Mouse (Mus musculus): ENCODE results near the gene Ptprb. TPM values are rescaled to one million over a fixed set of nuclear protein-coding genes. Genes with fewer than 3 reads are reported as not detected.

Gene Ptprb
- polyA plus RNA-seq (2015; fragmentation: Nextera tagmentation; extraction: Ambion mirVana), result 3.4 and 4.0 TPM in 2 replicates

GRCm38 (mm10) chr10:116275280-116275679 lies at the start of gene Ptprb:
Ptprb (plus strand) TSS chr10:116275523.
- 76% methylated on average over 7 of the region's 7 CpGs for WGBS
- Histone ChIP-seq H3K4me1 (ENCODE audit: control insufficient read depth, insufficient read depth, low read depth, low read length) (no peaks in the 10 kb centered on the region), H3K27ac (ENCODE audit: low read depth, low read length) (no peak within 1 kb of the TSS)

DNA sequence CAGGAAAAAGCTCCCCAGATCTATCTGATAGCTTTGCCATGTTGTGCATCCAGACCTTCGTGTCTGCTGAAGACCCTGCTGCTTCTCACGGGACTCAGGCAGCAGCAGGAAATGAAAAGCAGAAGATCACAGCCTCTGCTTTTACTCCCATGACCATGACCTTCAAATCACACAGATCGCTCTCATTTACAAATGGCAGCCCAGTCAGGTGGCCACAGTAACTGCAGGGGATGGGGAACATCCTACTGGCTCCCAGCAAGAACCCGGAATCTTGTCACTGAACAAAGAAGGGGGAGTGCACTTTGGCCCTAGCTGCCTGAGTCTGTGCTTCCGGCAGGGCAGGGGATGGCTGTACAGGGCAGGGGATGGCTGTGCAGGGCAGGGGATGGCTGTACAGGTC lies 40.0 kb upstream of the Ptprb start:
- Histone ChIP-seq H3K4me2 (ENCODE audit: low read length) (no peak overlapping the region), H3K27ac (ENCODE audit: low read depth, low read length) (no peak overlapping the region), H3K27me3 (replicated peaks; ENCODE audit: control insufficient read depth, insufficient read depth, low read length) (no peaks in the 10 kb centered on the region), H3K36me3 (ENCODE audit: control insufficient read depth, insufficient read depth, low read length) (no peaks in the 10 kb centered on the region), H3K9me3 (ENCODE audit: control insufficient read depth, low read length) (no peaks in the 10 kb centered on the region), H3K9ac (ENCODE audit: low read depth, low read length) (no peak overlapping the region), H3K4me1 (ENCODE audit: control insufficient read depth, insufficient read depth, low read depth, low read length) (no peaks in the 10 kb centered on the region), H3K4me3 (ENCODE audit: low read length) (no peak overlapping the region)
- WGBS, result 49% methylated on average over 5 of the region's 5 CpGs
- no peak for ATAC-seq

More at GRCm38 (mm10) chr10:116275280-116275679, at the start of gene Ptprb:
- no peaks in the 10 kb centered on the region for H3K27me3 ChIP-seq (replicated peaks; ENCODE audit: control insufficient read depth, insufficient read depth, low read length)
- ATAC-seq, result no peak
- no peak within 1 kb of the TSS for H3K9ac ChIP-seq (ENCODE audit: low read depth, low read length)
- no peaks in the 10 kb centered on the region for H3K36me3 ChIP-seq (ENCODE audit: control insufficient read depth, insufficient read depth, low read length)
- H3K9me3 ChIP-seq (ENCODE audit: control insufficient read depth, low read length), result no peaks in the 10 kb centered on the region
- no peak within 1 kb of the TSS for H3K4me3 ChIP-seq (ENCODE audit: low read length)
- H3K4me2 ChIP-seq (ENCODE audit: low read length), result no peak within 1 kb of the TSS

GRCm38 (mm10) chr10:116242200-116242599 lies 33.1 kb upstream of the Ptprb start:
- ATAC-seq, result no peak
- WGBS, result 71% methylated on average over 7 of the region's 7 CpGs
- no peaks in the 10 kb centered on the region for H3K9me3 ChIP-seq (ENCODE audit: control insufficient read depth, low read length)

GRCm38 (mm10) chr10:116243373-116243772 lies 31.9 kb upstream of the Ptprb start:
- H3K4me3 ChIP-seq (ENCODE audit: low read length), result no peak overlapping the region
- no peaks in the 10 kb centered on the region for H3K36me3 ChIP-seq (ENCODE audit: control insufficient read depth, insufficient read depth, low read length)
- 66% methylated on average over 7 of the region's 7 CpGs for WGBS
- H3K4me1 ChIP-seq (ENCODE audit: control insufficient read depth, insufficient read depth, low read depth, low read length), result no peaks in the 10 kb centered on the region
- no peak overlapping the region for H3K4me2 ChIP-seq (ENCODE audit: low read length)
- no peaks in the 10 kb centered on the region for H3K27me3 ChIP-seq (replicated peaks; ENCODE audit: control insufficient read depth, insufficient read depth, low read length)
- no peaks in the 10 kb centered on the region for H3K9me3 ChIP-seq (ENCODE audit: control insufficient read depth, low read length)
- no peak overlapping the region for H3K27ac ChIP-seq (ENCODE audit: low read depth, low read length)
- ATAC-seq, result no peak
- H3K9ac ChIP-seq (ENCODE audit: low read depth, low read length), result no peak overlapping the region

More at GRCm38 (mm10) chr10:116242200-116242599, 33.1 kb upstream of the Ptprb start:
- Histone ChIP-seq H3K4me3 (ENCODE audit: low read length) (no peak overlapping the region), H3K9ac (ENCODE audit: low read depth, low read length) (no peak overlapping the region), H3K36me3 (ENCODE audit: control insufficient read depth, insufficient read depth, low read length) (no peaks in the 10 kb centered on the region), H3K27ac (ENCODE audit: low read depth, low read length) (no peak overlapping the region), H3K27me3 (replicated peaks; ENCODE audit: control insufficient read depth, insufficient read depth, low read length) (no peaks in the 10 kb centered on the region), H3K4me2 (ENCODE audit: low read length) (no peak overlapping the region), H3K4me1 (ENCODE audit: control insufficient read depth, insufficient read depth, low read depth, low read length) (no peaks in the 10 kb centered on the region)

DNA sequence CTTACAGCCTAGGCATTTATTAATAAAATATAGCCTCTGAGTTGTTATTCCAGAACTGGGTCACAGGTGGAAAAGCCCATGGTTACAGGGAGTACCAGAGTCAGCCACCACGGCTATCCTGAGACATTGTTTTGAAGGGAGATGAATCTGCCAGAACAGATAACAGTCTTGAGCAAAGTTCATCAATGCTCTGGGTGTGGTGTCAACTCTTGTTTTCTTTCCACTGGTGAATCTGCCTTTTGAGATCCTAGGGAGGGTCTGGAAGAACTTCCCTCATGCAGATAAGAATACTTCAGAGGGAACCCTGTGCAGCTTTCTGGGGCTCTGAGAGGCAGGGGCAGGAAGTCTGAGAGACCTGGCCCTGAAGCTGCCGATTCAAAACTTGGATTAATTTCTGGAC lies 29.7 kb upstream of the Ptprb start:
- no peak overlapping the region for H3K4me3 ChIP-seq (ENCODE audit: low read length)
- no peaks in the 10 kb centered on the region for H3K9me3 ChIP-seq (ENCODE audit: control insufficient read depth, low read length)
- H3K27me3 ChIP-seq (replicated peaks; ENCODE audit: control insufficient read depth, insufficient read depth, low read length), result no peaks in the 10 kb centered on the region
- no peak overlapping the region for H3K9ac ChIP-seq (ENCODE audit: low read depth, low read length)
- H3K4me1 ChIP-seq (ENCODE audit: control insufficient read depth, insufficient read depth, low read depth, low read length), result no peaks in the 10 kb centered on the region
- no peak for ATAC-seq
- no peaks in the 10 kb centered on the region for H3K36me3 ChIP-seq (ENCODE audit: control insufficient read depth, insufficient read depth, low read length)
- H3K27ac ChIP-seq (ENCODE audit: low read depth, low read length), result no peak overlapping the region
- 85% methylated on average over 2 of the region's 2 CpGs for WGBS
- H3K4me2 ChIP-seq (ENCODE audit: low read length), result no peak overlapping the region

DNA sequence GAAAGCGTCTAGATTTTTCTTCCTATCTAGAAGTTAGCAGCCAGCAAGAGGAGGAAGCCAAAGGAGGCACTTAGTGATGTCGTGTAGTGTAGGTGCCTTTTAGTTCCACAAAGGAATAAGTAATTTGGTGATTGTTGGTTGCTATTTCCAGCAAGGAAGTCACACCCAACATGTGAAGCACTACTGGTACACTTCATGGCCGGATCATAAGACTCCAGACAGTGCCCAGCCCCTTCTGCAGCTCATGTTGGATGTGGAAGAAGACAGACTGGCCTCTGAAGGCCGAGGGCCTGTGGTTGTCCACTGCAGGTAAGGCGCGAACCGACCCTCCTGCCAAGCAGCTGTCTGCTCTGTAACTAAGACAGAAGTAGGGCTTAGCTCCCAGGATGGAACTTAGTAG lies 22.7 kb upstream of the Ptprb start:
- H3K27ac ChIP-seq (ENCODE audit: low read depth, low read length), result no peak overlapping the region
- no peaks in the 10 kb centered on the region for H3K27me3 ChIP-seq (replicated peaks; ENCODE audit: control insufficient read depth, insufficient read depth, low read length)
- H3K4me1 ChIP-seq (ENCODE audit: control insufficient read depth, insufficient read depth, low read depth, low read length), result no peaks in the 10 kb centered on the region
- ATAC-seq, result no peak
- no peak overlapping the region for H3K4me3 ChIP-seq (ENCODE audit: low read length)
- H3K4me2 ChIP-seq (ENCODE audit: low read length), result no peak overlapping the region
- no peaks in the 10 kb centered on the region for H3K36me3 ChIP-seq (ENCODE audit: control insufficient read depth, insufficient read depth, low read length)
- 89% methylated on average over 7 of the region's 7 CpGs for WGBS
- no peaks in the 10 kb centered on the region for H3K9me3 ChIP-seq (ENCODE audit: control insufficient read depth, low read length)
- H3K9ac ChIP-seq (ENCODE audit: low read depth, low read length), result no peak overlapping the region

DNA sequence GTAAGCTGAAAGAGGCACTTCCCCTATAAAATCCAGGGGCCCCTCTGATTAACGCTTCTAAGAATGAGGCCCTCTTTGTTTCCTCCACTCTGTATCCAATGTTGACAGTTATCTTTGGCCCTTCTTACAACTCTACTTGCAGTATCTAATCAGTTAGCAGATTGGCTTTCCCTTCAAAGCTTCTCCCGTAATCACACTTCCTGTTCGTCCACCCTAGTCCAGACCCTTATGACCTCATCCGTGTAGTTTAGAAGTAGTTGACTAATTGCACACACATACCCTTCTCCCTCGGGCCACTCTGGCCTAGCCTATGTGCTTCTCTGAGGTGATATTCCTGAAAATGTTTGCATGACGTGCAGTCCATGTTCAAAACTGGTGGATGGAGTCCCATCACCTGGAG lies 21.4 kb upstream of the Ptprb start:
- Histone ChIP-seq H3K9me3 (ENCODE audit: control insufficient read depth, low read length) (no peaks in the 10 kb centered on the region), H3K9ac (ENCODE audit: low read depth, low read length) (no peak overlapping the region), H3K4me2 (ENCODE audit: low read length) (no peak overlapping the region), H3K36me3 (ENCODE audit: control insufficient read depth, insufficient read depth, low read length) (no peaks in the 10 kb centered on the region), H3K4me1 (ENCODE audit: control insufficient read depth, insufficient read depth, low read depth, low read length) (no peaks in the 10 kb centered on the region), H3K4me3 (ENCODE audit: low read length) (no peak overlapping the region), H3K27me3 (replicated peaks; ENCODE audit: control insufficient read depth, insufficient read depth, low read length) (no peaks in the 10 kb centered on the region), H3K27ac (ENCODE audit: low read depth, low read length) (no peak overlapping the region)
- WGBS, result 85% methylated on average over 6 of the region's 6 CpGs
- ATAC-seq, result no peak

GRCm38 (mm10) chr10:116259298-116259697 lies 16.0 kb upstream of the Ptprb start:
- 76% methylated on average over 4 of the region's 4 CpGs for WGBS
- ATAC-seq, result no peak

GRCm38 (mm10) chr10:116260658-116261433 lies 14.5 kb upstream of the Ptprb start:
- Histone ChIP-seq H3K27me3 (replicated peaks; ENCODE audit: control insufficient read depth, insufficient read depth, low read length) (no peaks in the 10 kb centered on the region), H3K9ac (ENCODE audit: low read depth, low read length) (no peak overlapping the region), H3K4me3 (ENCODE audit: low read length) (no peak overlapping the region), H3K4me2 (ENCODE audit: low read length) (no peak overlapping the region), H3K36me3 (ENCODE audit: control insufficient read depth, insufficient read depth, low read length) (no peaks in the 10 kb centered on the region), H3K9me3 (ENCODE audit: control insufficient read depth, low read length) (no peaks in the 10 kb centered on the region), H3K27ac (ENCODE audit: low read depth, low read length) (no peak overlapping the region), H3K4me1 (ENCODE audit: control insufficient read depth, insufficient read depth, low read depth, low read length) (no peaks in the 10 kb centered on the region)
- 72% methylated on average over 13 of the region's 13 CpGs for WGBS
- no peak for ATAC-seq

More at GRCm38 (mm10) chr10:116259298-116259697, 16.0 kb upstream of the Ptprb start:
- Histone ChIP-seq H3K9me3 (ENCODE audit: control insufficient read depth, low read length) (no peaks in the 10 kb centered on the region), H3K27ac (ENCODE audit: low read depth, low read length) (no peak overlapping the region), H3K9ac (ENCODE audit: low read depth, low read length) (no peak overlapping the region), H3K4me2 (ENCODE audit: low read length) (no peak overlapping the region), H3K27me3 (replicated peaks; ENCODE audit: control insufficient read depth, insufficient read depth, low read length) (no peaks in the 10 kb centered on the region), H3K4me3 (ENCODE audit: low read length) (no peak overlapping the region), H3K4me1 (ENCODE audit: control insufficient read depth, insufficient read depth, low read depth, low read length) (no peaks in the 10 kb centered on the region), H3K36me3 (ENCODE audit: control insufficient read depth, insufficient read depth, low read length) (no peaks in the 10 kb centered on the region)
